Mouse (Mus musculus): ENCODE data around the gene Defb35. TPM values are rescaled to one million over a fixed set of nuclear protein-coding genes. Genes with fewer than 3 reads are reported as not detected.

The Defb35 gene
- polyA plus RNA-seq, 1 experiment from 2014 or later: not detected

DNA sequence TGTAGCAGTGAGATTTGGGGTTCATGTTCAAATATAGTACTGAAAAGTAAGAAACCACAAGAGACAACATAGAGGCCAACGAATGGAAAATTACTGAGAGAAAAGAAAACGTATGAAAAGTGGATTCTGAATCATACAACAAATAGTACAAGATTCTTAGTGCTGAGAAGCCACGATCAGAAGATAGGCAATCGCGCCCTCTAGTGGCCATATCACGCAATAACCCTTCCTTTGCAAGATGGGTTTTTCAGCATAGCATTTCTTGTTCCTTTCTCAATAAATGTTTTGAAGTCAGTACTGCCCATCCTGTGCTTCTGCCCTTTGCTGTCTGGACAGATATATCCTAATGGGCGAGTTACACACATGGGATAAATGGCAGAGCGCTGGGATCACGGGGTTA, 17.2 kb downstream of the Defb35 start:
- ATAC-seq (replicated peaks; ENCODE audit: extremely low read depth, insufficient read depth, low FRiP score): no peak
- no peak overlapping the region for H3K9ac ChIP-seq (ENCODE audit: low read length)
- H3K9me3 ChIP-seq (replicated peaks; ENCODE audit: control insufficient read depth, low read length): no peaks in the 10 kb centered on the region
- WGBS: 6% methylated on average over 9 of the region's 9 CpGs
- no peaks in the 10 kb centered on the region for H3K27me3 ChIP-seq (ENCODE audit: control insufficient read depth, insufficient read depth, low read length)
- no peak overlapping the region for H3K4me3 ChIP-seq (ENCODE audit: low read length)
- no peak overlapping the region for H3K4me2 ChIP-seq (ENCODE audit: low read depth, low read length)
- H3K4me1 ChIP-seq (ENCODE audit: control insufficient read depth, insufficient read depth, low read length): no peaks in the 10 kb centered on the region
- no peak overlapping the region for H3K27ac ChIP-seq (ENCODE audit: low read length)
- H3K36me3 ChIP-seq (ENCODE audit: control insufficient read depth, insufficient read depth): no peaks in the 10 kb centered on the region

DNA sequence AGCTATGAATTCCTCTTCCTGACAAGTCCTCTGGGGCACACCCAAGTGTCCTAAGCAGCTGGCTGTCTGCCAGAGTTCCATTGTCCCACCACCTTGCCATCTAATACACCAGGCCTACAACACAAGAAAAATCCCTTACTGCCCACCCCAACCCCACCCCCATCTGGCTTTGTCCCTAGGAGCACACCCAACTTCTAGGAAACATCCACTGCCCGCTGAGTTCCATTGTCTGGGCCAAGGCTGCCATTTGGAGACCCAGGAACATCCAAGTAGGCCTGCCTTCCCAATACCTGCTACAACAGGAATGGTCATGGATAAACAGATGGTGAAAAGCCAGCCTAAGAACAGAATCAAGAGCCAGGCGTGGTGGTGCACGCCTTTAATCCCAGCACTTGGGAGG, 18.2 kb downstream of the Defb35 start:
- Histone ChIP-seq H3K4me3 (ENCODE audit: low read length) (no peak overlapping the region), H3K4me1 (ENCODE audit: control insufficient read depth, insufficient read depth, low read length) (no peaks in the 10 kb centered on the region), H3K9ac (ENCODE audit: low read length) (no peak overlapping the region), H3K36me3 (ENCODE audit: control insufficient read depth, insufficient read depth) (no peaks in the 10 kb centered on the region), H3K4me2 (ENCODE audit: low read depth, low read length) (no peak overlapping the region), H3K27ac (ENCODE audit: low read length) (no peak overlapping the region), H3K27me3 (ENCODE audit: control insufficient read depth, insufficient read depth, low read length) (no peaks in the 10 kb centered on the region), H3K9me3 (replicated peaks; ENCODE audit: control insufficient read depth, low read length) (no peaks in the 10 kb centered on the region)
- WGBS: 75% methylated on average over 3 of the region's 3 CpGs
- no peak for ATAC-seq (replicated peaks; ENCODE audit: extremely low read depth, insufficient read depth, low FRiP score)

DNA sequence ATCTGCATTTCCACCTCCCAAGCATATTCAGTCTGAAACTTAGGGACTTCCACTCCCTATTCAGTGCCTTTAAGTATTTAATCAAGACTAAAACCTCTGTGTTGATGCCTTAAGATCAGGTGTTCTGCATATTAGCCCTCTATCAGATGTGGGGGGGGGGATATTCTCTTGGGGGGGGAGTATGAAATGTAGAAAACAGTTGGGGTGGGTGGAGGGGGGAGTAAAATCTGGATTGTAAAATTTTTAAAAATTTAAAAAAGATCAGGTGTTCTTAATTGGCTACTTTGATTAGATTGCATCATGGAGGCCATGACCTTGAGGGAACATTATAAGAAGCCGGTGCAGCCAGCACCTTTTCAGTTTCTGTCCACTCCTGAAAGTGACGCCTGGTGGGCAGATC, 20.3 kb downstream of the Defb35 start, which contains the start of gene Fam90a1a:
Fam90a1a (plus strand) TSS at position 301 of the 400 bp plus-strand sequence.
- 83% methylated on average over 2 of the region's 2 CpGs for WGBS

DNA sequence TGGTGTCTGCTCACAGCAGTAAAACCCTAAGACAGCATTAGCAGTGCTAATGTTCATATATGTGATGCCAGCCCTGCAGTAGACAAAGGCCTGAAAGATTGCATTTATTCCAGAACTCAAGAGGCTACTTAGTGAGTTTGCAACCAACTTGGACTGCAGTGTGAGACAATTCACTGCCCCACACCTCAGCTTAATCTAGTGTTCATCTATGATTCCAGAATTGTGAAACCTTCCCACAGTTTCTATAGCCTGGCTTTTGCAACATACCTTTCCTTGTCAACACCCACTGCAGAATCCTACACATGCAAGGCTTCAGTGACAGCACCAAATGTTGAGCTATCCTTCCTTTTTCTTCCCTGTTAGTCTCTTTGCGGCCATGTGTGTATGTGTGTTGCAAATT, 28.5 kb downstream of the Defb35 start:
- no peaks in the 10 kb centered on the region for H3K9me3 ChIP-seq (replicated peaks; ENCODE audit: control insufficient read depth, low read length)
- H3K27me3 ChIP-seq (ENCODE audit: control insufficient read depth, insufficient read depth, low read length): no peaks in the 10 kb centered on the region
- no peak overlapping the region for H3K4me3 ChIP-seq (ENCODE audit: low read length)
- no peak overlapping the region for H3K27ac ChIP-seq (ENCODE audit: low read length)
- no peaks in the 10 kb centered on the region for H3K4me1 ChIP-seq (ENCODE audit: control insufficient read depth, insufficient read depth, low read length)
- H3K9ac ChIP-seq (ENCODE audit: low read length): no peak overlapping the region
- no peak for ATAC-seq (replicated peaks; ENCODE audit: extremely low read depth, insufficient read depth, low FRiP score)
- 74% methylated on average over 1 of the region's 1 CpGs for WGBS
- no peaks in the 10 kb centered on the region for H3K36me3 ChIP-seq (ENCODE audit: control insufficient read depth, insufficient read depth)
- H3K4me2 ChIP-seq (ENCODE audit: low read depth, low read length): no peak overlapping the region

More for the DNA sequence above, 20.3 kb downstream of the Defb35 start, which contains the start of gene Fam90a1a:
- ATAC-seq (replicated peaks; ENCODE audit: extremely low read depth, insufficient read depth, low FRiP score): no peak
- no peaks in the 10 kb centered on the region for H3K4me1 ChIP-seq (ENCODE audit: control insufficient read depth, insufficient read depth, low read length)
- no peaks in the 10 kb centered on the region for H3K9me3 ChIP-seq (replicated peaks; ENCODE audit: control insufficient read depth, low read length)
- no peaks in the 10 kb centered on the region for H3K27me3 ChIP-seq (ENCODE audit: control insufficient read depth, insufficient read depth, low read length)
- no peak within 1 kb of the TSS for H3K4me2 ChIP-seq (ENCODE audit: low read depth, low read length)
- no peak within 1 kb of the TSS for H3K4me3 ChIP-seq (ENCODE audit: low read length)
- no peak within 1 kb of the TSS for H3K9ac ChIP-seq (ENCODE audit: low read length)
- no peak within 1 kb of the TSS for H3K27ac ChIP-seq (ENCODE audit: low read length)
- no peaks in the 10 kb centered on the region for H3K36me3 ChIP-seq (ENCODE audit: control insufficient read depth, insufficient read depth)

DNA sequence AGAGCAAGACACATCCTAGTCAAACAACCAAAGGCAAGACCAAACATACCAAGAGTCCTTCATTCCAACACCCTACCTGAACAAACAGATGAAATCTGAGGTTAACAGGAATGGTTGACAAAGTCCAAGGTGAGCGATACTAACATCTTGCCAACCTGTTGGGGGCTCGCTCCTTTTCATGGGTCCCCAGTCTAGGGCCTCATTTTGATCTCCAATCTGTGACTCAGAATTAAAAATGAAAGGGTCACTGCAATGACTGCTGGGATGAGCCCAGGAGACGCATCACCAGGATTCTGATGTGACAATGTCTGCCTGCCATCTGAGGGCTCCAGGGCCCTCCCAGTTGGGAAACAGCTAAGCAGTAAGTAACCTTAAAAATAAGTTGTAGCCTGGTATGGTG, 31.3 kb downstream of the Defb35 start, which contains the start of gene Ccdc70:
Ccdc70 (plus strand) TSS at position 301 of the 400 bp plus-strand sequence.
- no peak within 1 kb of the TSS for H3K4me3 ChIP-seq (ENCODE audit: low read length)
- no peak within 1 kb of the TSS for H3K27ac ChIP-seq (ENCODE audit: low read length)
- no peak within 1 kb of the TSS for H3K4me2 ChIP-seq (ENCODE audit: low read depth, low read length)
- H3K9ac ChIP-seq (ENCODE audit: low read length): no peak within 1 kb of the TSS
- no peaks in the 10 kb centered on the region for H3K27me3 ChIP-seq (ENCODE audit: control insufficient read depth, insufficient read depth, low read length)
- H3K9me3 ChIP-seq (replicated peaks; ENCODE audit: control insufficient read depth, low read length): no peaks in the 10 kb centered on the region
- H3K36me3 ChIP-seq (ENCODE audit: control insufficient read depth, insufficient read depth): no peaks in the 10 kb centered on the region
- no peak for ATAC-seq (replicated peaks; ENCODE audit: extremely low read depth, insufficient read depth, low FRiP score)
- 70% methylated on average over 3 of the region's 3 CpGs for WGBS
- H3K4me1 ChIP-seq (ENCODE audit: control insufficient read depth, insufficient read depth, low read length): no peaks in the 10 kb centered on the region

DNA sequence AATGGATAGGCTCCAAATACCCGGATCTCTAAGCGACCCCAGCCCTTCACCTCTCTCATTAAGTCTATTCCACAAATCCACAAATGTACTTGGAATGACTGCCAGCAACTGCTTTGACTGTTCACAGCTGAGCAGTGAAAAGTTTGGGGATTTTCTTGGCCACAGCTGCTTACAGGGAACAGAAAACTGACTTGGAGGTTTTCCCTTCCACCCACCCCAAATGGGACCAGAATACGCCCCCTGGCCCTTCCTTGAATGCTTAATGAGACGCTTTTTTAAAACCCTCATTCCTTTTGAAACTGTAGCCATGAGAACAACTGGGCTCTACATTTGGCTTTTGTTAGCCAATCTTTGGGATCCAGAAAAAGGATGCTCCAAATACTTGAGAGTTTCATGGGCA, 40.0 kb downstream of the Defb35 start:
- no peak for ATAC-seq (replicated peaks; ENCODE audit: extremely low read depth, insufficient read depth, low FRiP score)
- H3K9me3 ChIP-seq (replicated peaks; ENCODE audit: control insufficient read depth, low read length): no peaks in the 10 kb centered on the region
- H3K27ac ChIP-seq (ENCODE audit: low read length): no peak overlapping the region
- 62% methylated on average over 4 of the region's 4 CpGs for WGBS
- H3K4me3 ChIP-seq (ENCODE audit: low read length): no peak overlapping the region
- no peak overlapping the region for H3K9ac ChIP-seq (ENCODE audit: low read length)
- H3K36me3 ChIP-seq (ENCODE audit: control insufficient read depth, insufficient read depth): no peaks in the 10 kb centered on the region
- H3K27me3 ChIP-seq (ENCODE audit: control insufficient read depth, insufficient read depth, low read length): no peaks in the 10 kb centered on the region
- no peak overlapping the region for H3K4me2 ChIP-seq (ENCODE audit: low read depth, low read length)
- H3K4me1 ChIP-seq (ENCODE audit: control insufficient read depth, insufficient read depth, low read length): no peaks in the 10 kb centered on the region

DNA sequence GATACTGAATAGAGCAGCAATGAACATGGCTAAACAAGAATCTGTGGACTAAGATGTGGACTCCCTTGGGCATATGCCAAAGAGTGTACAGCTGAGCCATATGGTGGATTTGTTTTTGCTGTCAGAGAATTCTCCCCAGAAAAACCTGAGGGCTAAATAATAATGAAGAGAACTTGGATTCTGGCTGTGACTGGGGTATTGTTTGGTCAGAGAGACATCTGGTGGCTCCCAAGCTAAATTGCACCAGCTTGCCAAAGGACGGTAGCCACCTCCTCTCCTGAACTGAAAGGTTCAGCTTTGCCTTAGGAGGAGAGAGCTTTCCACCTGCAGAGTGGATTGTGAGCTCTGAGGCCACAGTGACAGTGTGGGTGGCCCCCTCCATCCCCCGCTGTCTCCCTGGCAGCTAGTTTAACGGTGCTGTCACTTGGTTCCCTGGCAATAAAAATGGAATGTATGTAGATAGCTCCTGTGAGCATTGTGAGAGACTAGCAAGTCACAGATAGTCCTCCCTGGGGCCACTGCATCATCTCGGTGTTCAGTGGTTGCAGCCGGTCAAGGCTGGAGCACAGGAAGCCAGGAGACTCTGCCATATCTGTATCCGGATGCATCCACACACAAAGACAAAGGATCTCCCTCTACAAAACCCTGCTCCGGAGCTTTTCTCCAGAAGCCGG, 43.6 kb downstream of the Defb35 start:
- no peak for ATAC-seq (replicated peaks; ENCODE audit: extremely low read depth, insufficient read depth, low FRiP score)
- 58% methylated on average over 8 of the region's 8 CpGs for WGBS
- H3K4me1 ChIP-seq (ENCODE audit: control insufficient read depth, insufficient read depth, low read length): no peaks in the 10 kb centered on the region
- H3K27ac ChIP-seq (ENCODE audit: low read length): no peak overlapping the region
- H3K9me3 ChIP-seq (replicated peaks; ENCODE audit: control insufficient read depth, low read length): no peaks in the 10 kb centered on the region
- H3K4me2 ChIP-seq (ENCODE audit: low read depth, low read length): no peak overlapping the region
- H3K27me3 ChIP-seq (ENCODE audit: control insufficient read depth, insufficient read depth, low read length): no peaks in the 10 kb centered on the region
- no peak overlapping the region for H3K9ac ChIP-seq (ENCODE audit: low read length)
- H3K36me3 ChIP-seq (ENCODE audit: control insufficient read depth, insufficient read depth): no peaks in the 10 kb centered on the region
- no peak overlapping the region for H3K4me3 ChIP-seq (ENCODE audit: low read length)

Other genes starting within 250 kb of the Defb35 start
- gene AY761184, start 234.7 kb upstream of the Defb35 start, polyA plus RNA-seq (2015; fragmentation: Nextera tagmentation; extraction: Ambion mirVana): not detected in 2 replicates
- gene Defa24, start 203.9 kb upstream of the Defb35 start, polyA plus RNA-seq (2015; fragmentation: Nextera tagmentation; extraction: Ambion mirVana): 1.9 TPM in 1 of 2 replicates, not detected in the other
- not detected in 2 replicates for gene Defb50, start 114.8 kb upstream of the Defb35 start, polyA plus RNA-seq (2015; fragmentation: Nextera tagmentation; extraction: Ambion mirVana)
- gene Defb2, start 98.4 kb upstream of the Defb35 start, polyA plus RNA-seq (2015; fragmentation: Nextera tagmentation; extraction: Ambion mirVana): not detected in 2 replicates
- gene Defb10, start 79.5 kb upstream of the Defb35 start, polyA plus RNA-seq (2015; fragmentation: Nextera tagmentation; extraction: Ambion mirVana): not detected in 2 replicates
- not detected in 2 replicates for gene Defb9, start 52.9 kb upstream of the Defb35 start, polyA plus RNA-seq (2015; fragmentation: Nextera tagmentation; extraction: Ambion mirVana)
- gene Defb11, start 31.9 kb upstream of the Defb35 start, polyA plus RNA-seq (2015; fragmentation: Nextera tagmentation; extraction: Ambion mirVana): not detected in 2 replicates
- not detected in 2 replicates for gene Defb15, start 5.6 kb upstream of the Defb35 start, polyA plus RNA-seq (2015; fragmentation: Nextera tagmentation; extraction: Ambion mirVana)
- gene Defb13, start 8.4 kb downstream of the Defb35 start, polyA plus RNA-seq (2015; fragmentation: Nextera tagmentation; extraction: Ambion mirVana): not detected in 2 replicates
- not detected in 2 replicates for gene Fam90a1a, start 20.4 kb downstream of the Defb35 start, polyA plus RNA-seq (2015; fragmentation: Nextera tagmentation; extraction: Ambion mirVana)
- gene Ccdc70, start 31.4 kb downstream of the Defb35 start, polyA plus RNA-seq (2015; fragmentation: Nextera tagmentation; extraction: Ambion mirVana): not detected in 2 replicates
- gene Atp7b, start 122.0 kb downstream of the Defb35 start, polyA plus RNA-seq (2015; fragmentation: Nextera tagmentation; extraction: Ambion mirVana): 1.1 and 1.3 TPM in 2 replicates
- gene Alg11, start 122.4 kb downstream of the Defb35 start, polyA plus RNA-seq (2015; fragmentation: Nextera tagmentation; extraction: Ambion mirVana): 14.7 and 16.0 TPM in 2 replicates
- gene Nek5, start 186.7 kb downstream of the Defb35 start, polyA plus RNA-seq (2015; fragmentation: Nextera tagmentation; extraction: Ambion mirVana): 0.38 and 0.51 TPM in 2 replicates
- 4.9 and 5.3 TPM in 2 replicates for gene Nek3, start 228.1 kb downstream of the Defb35 start, polyA plus RNA-seq (2015; fragmentation: Nextera tagmentation; extraction: Ambion mirVana)
- 29.1 and 37.4 TPM in 2 replicates for gene Ckap2, start 247.5 kb downstream of the Defb35 start, polyA plus RNA-seq (2015; fragmentation: Nextera tagmentation; extraction: Ambion mirVana)

Measured in heart, embryonic 16.5 days (tissue).